Mouse (Mus musculus) hindbrain, embryonic 16.5 days (tissue): ENCODE measurements around the gene Nlrp14. TPM values are rescaled to one million over a fixed set of nuclear protein-coding genes. Genes with fewer than 3 reads are reported as not detected.

ENCODE experiments used
- ATAC-seq: fragments of 200-750 bp; cut with Nextera tagmentation; 2 replicates; pipeline ENCODE4 v1.8.0; 2017; ENCODE audit warnings: moderate TSS enrichment, moderate library complexity
- H3K27ac ChIP-seq: fragments of 300-500 bp; sonication (generic); 2 replicates; pipeline ENCODE4 v1.5.1; 2014; ENCODE audit warnings: low read depth, mild to moderate bottlenecking, control low read depth, low read length, moderate library complexity
- H3K27me3 ChIP-seq: fragments of 300-500 bp; sonication (generic); replicated peaks from 2 replicates; pipeline ENCODE4 v1.6.1; 2014; ENCODE audit warnings: low read length; ENCODE audit not compliant: control insufficient read depth, insufficient read depth
- H3K36me3 ChIP-seq: fragments of 300-500 bp; sonication (generic); 2 replicates; pipeline ENCODE4 v1.6.1; 2014; ENCODE audit warnings: mild to moderate bottlenecking, low read length, moderate library complexity, mixed read lengths; ENCODE audit not compliant: control insufficient read depth, insufficient read depth
- H3K4me1 ChIP-seq: fragments of 300-500 bp; sonication (generic); 2 replicates; pipeline ENCODE4 v1.6.1; 2014; ENCODE audit warnings: low read depth, low read length; ENCODE audit not compliant: control insufficient read depth, insufficient read depth
- H3K4me2 ChIP-seq: fragments of 300-500 bp; sonication (generic); 2 replicates; pipeline ENCODE4 v1.6.1; 2014; ENCODE audit warnings: mild to moderate bottlenecking, low read length, control low read depth, moderate library complexity
- H3K4me3 ChIP-seq: fragments of 300-500 bp; sonication (generic); 2 replicates; pipeline ENCODE4 v1.5.1; 2014; ENCODE audit warnings: mild to moderate bottlenecking, low read length, control low read depth, moderate library complexity
- H3K9ac ChIP-seq: fragments of 300-500 bp; sonication (generic); 2 replicates; pipeline ENCODE4 v1.6.1; 2014; ENCODE audit warnings: low read depth, mild to moderate bottlenecking, control low read depth, low read length, moderate library complexity
- H3K9me3 ChIP-seq: fragments of 300-500 bp; sonication (generic); 2 replicates; pipeline ENCODE4 v1.6.1; 2014; ENCODE audit warnings: mild to moderate bottlenecking, low read length, moderate library complexity; ENCODE audit not compliant: control insufficient read depth
- WGBS: fragments of 180-500 bp; shearing (Covaris S2); extraction: QIAGEN DNeasy Blood & Tissue Kit; methylation state at CpG from one replicate; pipeline ENCODE4 v1.1.7; 2014; 5-methylcytosine and 5-hydroxymethylcytosine counted together
- polyA plus RNA-seq: library from polyadenylated mRNA; unstranded; fragments of >200 nt; fragmentation: Nextera tagmentation; extraction: Ambion mirVana; gene quantifications from 2 replicates; pipeline ENCODE4 v1.2.1, GENCODE M21; 2015

Nlrp14 gene
- polyA plus RNA-seq, 1 experiment from 2014 or later: not detected

DNA sequence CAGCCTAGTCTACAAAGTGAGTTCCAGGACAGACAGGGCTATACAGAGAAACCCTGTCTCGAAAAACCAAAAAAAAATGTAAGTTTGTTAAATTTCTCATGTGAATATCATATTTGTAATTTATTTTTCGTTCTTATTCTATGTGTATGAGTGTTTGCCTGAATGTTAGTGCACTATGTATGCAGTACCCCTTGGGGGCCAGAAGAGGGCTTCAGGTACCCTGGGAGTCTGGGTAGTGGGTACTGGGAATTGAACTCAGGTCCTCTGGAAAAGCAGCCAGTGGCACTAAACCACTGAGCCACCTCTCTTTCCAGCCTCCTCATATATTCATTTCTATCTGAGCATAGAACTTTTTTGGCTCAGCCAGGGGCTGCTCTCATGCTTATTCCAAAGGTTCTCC, 50.1 kb downstream of the Nlrp14 start:
- H3K4me1 ChIP-seq: no peaks in the 10 kb centered on the region
- no peak overlapping the region for H3K9ac ChIP-seq
- H3K4me3 ChIP-seq: no peak overlapping the region
- no peaks in the 10 kb centered on the region for H3K36me3 ChIP-seq
- no peaks in the 10 kb centered on the region for H3K27me3 ChIP-seq
- H3K4me2 ChIP-seq: no peak overlapping the region
- no peak overlapping the region for H3K27ac ChIP-seq
- no peaks in the 10 kb centered on the region for H3K9me3 ChIP-seq
- ATAC-seq: no peak
- 82% methylated on average over 2 of the region's 2 CpGs for WGBS

DNA sequence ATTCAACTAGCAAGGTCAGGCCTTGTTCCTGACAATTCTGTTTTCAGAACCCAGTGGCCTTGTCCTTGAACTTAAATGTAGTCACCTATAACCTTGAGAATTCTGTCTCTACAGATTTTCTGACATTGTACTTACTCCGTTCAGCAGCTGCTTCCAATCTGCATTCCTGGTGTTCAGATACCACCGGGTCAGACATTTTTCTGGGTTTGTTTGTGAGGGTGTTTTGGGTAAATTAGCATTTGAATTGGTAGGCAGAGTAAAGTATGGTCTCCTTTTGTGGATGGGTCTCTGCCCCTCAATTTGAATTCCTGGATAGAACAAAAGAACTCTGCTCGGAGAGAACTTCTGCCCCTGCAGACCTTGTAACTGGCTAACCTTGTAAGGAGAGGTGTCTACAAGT, 70.1 kb downstream of the Nlrp14 start:
- WGBS: 14% methylated on average over 3 of the region's 3 CpGs
- Histone ChIP-seq H3K4me2 (no peak overlapping the region), H3K27ac (no peak overlapping the region), H3K4me1 (no peaks in the 10 kb centered on the region), H3K4me3 (no peak overlapping the region), H3K9ac (no peak overlapping the region), H3K9me3 (no peaks in the 10 kb centered on the region), H3K27me3 (no peaks in the 10 kb centered on the region), H3K36me3 (no peaks in the 10 kb centered on the region)
- ATAC-seq: no peak

- H3K27me3 ChIP-seq: no peaks in the 10 kb centered on the region
- H3K4me2 ChIP-seq: no peak overlapping the region
- H3K9me3 ChIP-seq: no peaks in the 10 kb centered on the region
- no peaks in the 10 kb centered on the region for H3K36me3 ChIP-seq
- no peak overlapping the region for H3K4me3 ChIP-seq
- H3K27ac ChIP-seq: no peak overlapping the region
- WGBS: 72% methylated on average over 3 of the region's 3 CpGs
- no peak for ATAC-seq
- H3K9ac ChIP-seq: no peak overlapping the region
- H3K4me1 ChIP-seq: no peaks in the 10 kb centered on the region
Observed at GRCm38 (mm10) chr7:107237498-107237897, 70.7 kb downstream of the Nlrp14 start.

- no peak overlapping the region for H3K4me2 ChIP-seq
- ATAC-seq: no peak
- H3K4me3 ChIP-seq: no peak overlapping the region
- H3K36me3 ChIP-seq: no peaks in the 10 kb centered on the region
- H3K27me3 ChIP-seq: no peaks in the 10 kb centered on the region
- WGBS: 88% methylated on average over 5 of the region's 5 CpGs
- no peak overlapping the region for H3K27ac ChIP-seq
- H3K9ac ChIP-seq: no peak overlapping the region
- H3K4me1 ChIP-seq: no peaks in the 10 kb centered on the region
- no peaks in the 10 kb centered on the region for H3K9me3 ChIP-seq
Observed at GRCm38 (mm10) chr7:107241371-107241883, 74.6 kb downstream of the Nlrp14 start.

Other genes with a start within 250 kb of the Nlrp14 start
- gene Olfr709-ps1, start 234.8 kb upstream of the Nlrp14 start, polyA plus RNA-seq: not detected in 2 replicates
- gene Olfr710, start 218.7 kb upstream of the Nlrp14 start, polyA plus RNA-seq: not detected in 2 replicates
- not detected in 2 replicates for gene Olfr6, start 203.1 kb upstream of the Nlrp14 start, polyA plus RNA-seq
- gene Olfr711, start 191.5 kb upstream of the Nlrp14 start, polyA plus RNA-seq: not detected in 2 replicates
- not detected in 2 replicates for gene Olfr2, start 160.9 kb upstream of the Nlrp14 start, polyA plus RNA-seq
- not detected in 2 replicates for gene Olfr713, start 135.8 kb upstream of the Nlrp14 start, polyA plus RNA-seq
- gene Olfr714, start 96.0 kb upstream of the Nlrp14 start, polyA plus RNA-seq: not detected in 2 replicates
- not detected in 2 replicates for gene Olfr17, start 73.8 kb upstream of the Nlrp14 start, polyA plus RNA-seq
- gene Olfr715b, start 56.6 kb upstream of the Nlrp14 start, polyA plus RNA-seq: not detected in 2 replicates
- not detected in 2 replicates for gene Olfr715, start 35.9 kb upstream of the Nlrp14 start, polyA plus RNA-seq
- not detected in 2 replicates for gene Olfr716, start 28.7 kb upstream of the Nlrp14 start, polyA plus RNA-seq
- gene Rbmxl2, start 42.5 kb downstream of the Nlrp14 start, polyA plus RNA-seq: not detected in 2 replicates
- gene Syt9, start 203.7 kb downstream of the Nlrp14 start, polyA plus RNA-seq: 11.6 and 12.9 TPM in 2 replicates